Mouse (Mus musculus) thymus, postnatal 10 days (tissue): ENCODE measurements around the gene Msl1.
A peak's percentile ranks its signal among the peaks of the same experiment; 100 is the strongest.

Source experiments
- DNase-seq, 2 experiments: peaks; one replicate each; pipeline ENCODE4 v3.0.0; 2021; ENCODE audit warnings: low spot score in 2 of 2

Gene Msl1

GRCm38 (mm10) chr11:98776843-98777590 lies 18.3 kb upstream of the Msl1 start:
- no peak for DNase-seq

- no peak for DNase-seq
Observed at GRCm38 (mm10) chr11:98777888-98778287, 17.4 kb upstream of the Msl1 start.

GRCm38 (mm10) chr11:98781851-98782512 lies 13.3 kb upstream of the Msl1 start:
- no peak for DNase-seq

GRCm38 (mm10) chr11:98782651-98783235 lies 12.6 kb upstream of the Msl1 start:
- DNase-seq, result no peak

GRCm38 (mm10) chr11:98783236-98783696 lies 12.1 kb upstream of the Msl1 start:
- peak; percentile 64 to 69 for DNase-seq

GRCm38 (mm10) chr11:98784139-98784538 lies 11.2 kb upstream of the Msl1 start:
- DNase-seq, result no peak

GRCm38 (mm10) chr11:98785214-98785613 lies 10.1 kb upstream of the Msl1 start:
- DNase-seq, result no peak

GRCm38 (mm10) chr11:98785772-98786281 lies 9.5 kb upstream of the Msl1 start:
- DNase-seq, result peak; percentile 64 to 75

GRCm38 (mm10) chr11:98786359-98787214 lies 8.7 kb upstream of the Msl1 start:
- DNase-seq, result peak; percentile 86 to 91

- DNase-seq, result no peak
Observed at GRCm38 (mm10) chr11:98787229-98787628, 8.1 kb upstream of the Msl1 start.

GRCm38 (mm10) chr11:98787691-98788090 lies 7.6 kb upstream of the Msl1 start:
- no peak for DNase-seq

- no peak for DNase-seq
Observed at GRCm38 (mm10) chr11:98788139-98788538, 7.2 kb upstream of the Msl1 start.

GRCm38 (mm10) chr11:98788550-98789218 lies 6.6 kb upstream of the Msl1 start:
- peak; percentile 83 to 85 for DNase-seq

- no peak for DNase-seq
Observed at GRCm38 (mm10) chr11:98789219-98789807, 6.0 kb upstream of the Msl1 start.

GRCm38 (mm10) chr11:98789824-98790223 lies 5.5 kb upstream of the Msl1 start:
- no peak for DNase-seq

- DNase-seq, result no peak
Observed at GRCm38 (mm10) chr11:98790631-98791205, 4.6 kb upstream of the Msl1 start.

GRCm38 (mm10) chr11:98791448-98791847 lies 3.9 kb upstream of the Msl1 start:
- no peak for DNase-seq

GRCm38 (mm10) chr11:98792081-98792480 lies 3.2 kb upstream of the Msl1 start:
- no peak for DNase-seq

GRCm38 (mm10) chr11:98794469-98795014 lies 774 bp upstream of the Msl1 start:
- peak in 1 of 2 experiments; percentile 35 for DNase-seq
